Mouse (Mus musculus) C2C12 (cell line): ENCODE data around the gene Pgm3. TPM values are rescaled to one million over a fixed set of nuclear protein-coding genes. Genes with fewer than 3 reads are reported as not detected.

Experiments
- H3K27me3 ChIP-seq: one replicate; pipeline ENCODE4 v1.6.1; 2011; ENCODE audit not compliant: control insufficient read depth, insufficient read depth, insufficient read length
- H3K36me3 ChIP-seq: one replicate; pipeline ENCODE4 v1.6.1; 2011; ENCODE audit not compliant: control insufficient read depth, insufficient read depth
- H3K4me3 ChIP-seq: one replicate; pipeline ENCODE4 v1.5.1; 2011; ENCODE audit warnings: mild to moderate bottlenecking, control low read depth; ENCODE audit not compliant: poor library complexity, insufficient read depth, severe bottlenecking
- H3K79me2 ChIP-seq: one replicate; pipeline ENCODE4 v1.6.1; 2011; ENCODE audit not compliant: control insufficient read depth, insufficient read depth
- H3K79me3 ChIP-seq: one replicate; pipeline ENCODE4 v1.6.1; 2011; ENCODE audit warnings: low read depth, control low read depth
- H3ac ChIP-seq: one replicate; pipeline ENCODE3; 2011; ENCODE audit warnings: low read depth; ENCODE audit not compliant: control insufficient read depth, insufficient read length
- CEBPB ChIP-seq: IDR thresholded peaks from one replicate; pipeline ENCODE4 v1.6.1; 2011; ENCODE audit warnings: low read depth, mild to moderate bottlenecking, control low read depth, moderate library complexity
- CTCF ChIP-seq: IDR thresholded peaks from one replicate; pipeline ENCODE4 v1.5.1; 2011; ENCODE audit not compliant: control insufficient read depth, insufficient read depth, insufficient read length
- FOSL1 ChIP-seq: IDR thresholded peaks from one replicate; pipeline ENCODE4 v1.8.0; 2011; ENCODE audit warnings: mild to moderate bottlenecking, low read length; ENCODE audit not compliant: poor library complexity, insufficient read depth, severe bottlenecking
- MAX ChIP-seq: IDR thresholded peaks from one replicate; pipeline ENCODE4 v1.6.1; 2011; ENCODE audit warnings: mild to moderate bottlenecking, control low read depth
- MYOD1 ChIP-seq: IDR thresholded peaks from one replicate; pipeline ENCODE4 v1.6.1; 2011; ENCODE audit warnings: low read depth; ENCODE audit not compliant: control insufficient read depth, insufficient read length
- MYOG ChIP-seq: IDR thresholded peaks from one replicate; pipeline ENCODE4 v1.6.1; 2011; ENCODE audit not compliant: control insufficient read depth, insufficient read length; ENCODE audit errors: extremely low read depth
- USF1 ChIP-seq: IDR thresholded peaks from one replicate; pipeline ENCODE4 v1.6.1; 2011; ENCODE audit warnings: low read depth, mild to moderate bottlenecking, control low read depth, moderate library complexity
- polyA plus RNA-seq: library from polyadenylated mRNA; unstranded; fragments of >200 nt; fragmentation: generic; extraction: Trizol; gene quantifications from one replicate; pipeline ENCODE4 v1.2.1, GENCODE M21; 2012; ENCODE audit warnings: missing spikeins

Pgm3 gene
- polyA plus RNA-seq, 1 experiment: 8.9 TPM

- Histone ChIP-seq H3K79me2 (no peaks in the 10 kb centered on the region), H3K79me3 (peaks cover 5% of the 10 kb centered on the region), H3K4me3 (peak overlapping the region; percentile 44), H3K27me3 (no peaks in the 10 kb centered on the region), H3ac (no peak overlapping the region), H3K36me3 (peaks cover 17% of the 10 kb centered on the region)
- no peak for TF ChIP-seq CEBPB
- TF ChIP-seq USF1: no peak
- TF ChIP-seq MAX: no peak
Measured at GRCm38 (mm10) chr9:86570946-86571345, 696 bp downstream of the Pgm3 start.

- no peak overlapping the region for H3K4me3 ChIP-seq
- peaks cover 5% of the 10 kb centered on the region for H3K79me3 ChIP-seq
- H3K79me2 ChIP-seq: no peaks in the 10 kb centered on the region
- TF ChIP-seq MYOG: no peak
- no peak for TF ChIP-seq CTCF
- no peak for TF ChIP-seq USF1
- no peak for TF ChIP-seq MYOD1
- TF ChIP-seq FOSL1: no peak
- TF ChIP-seq CEBPB: no peak
- no peak for TF ChIP-seq MAX
- no peaks in the 10 kb centered on the region for H3K27me3 ChIP-seq
- H3ac ChIP-seq: no peak overlapping the region
- peaks cover 21% of the 10 kb centered on the region for H3K36me3 ChIP-seq
Measured at GRCm38 (mm10) chr9:86570261-86570890, 1.3 kb downstream of the Pgm3 start.

GRCm38 (mm10) chr9:86569314-86569910 is 2.2 kb downstream of the Pgm3 start:
- Histone ChIP-seq H3K4me3 (no peak overlapping the region), H3K36me3 (peaks cover 21% of the 10 kb centered on the region), H3K79me2 (no peaks in the 10 kb centered on the region), H3ac (no peak overlapping the region), H3K79me3 (peaks cover 5% of the 10 kb centered on the region), H3K27me3 (no peaks in the 10 kb centered on the region)
- no peak for TF ChIP-seq CTCF
- no peak for TF ChIP-seq USF1

- Histone ChIP-seq H3K27me3 (no peaks in the 10 kb centered on the region), H3K36me3 (peaks cover 49% of the 10 kb centered on the region), H3K4me3 (no peak overlapping the region), H3K79me3 (no peaks in the 10 kb centered on the region), H3ac (no peak overlapping the region), H3K79me2 (no peaks in the 10 kb centered on the region)
- no peak for TF ChIP-seq CTCF
- TF ChIP-seq MYOG: no peak
- TF ChIP-seq MYOD1: no peak
- no peak for TF ChIP-seq MAX
- TF ChIP-seq USF1: no peak
- TF ChIP-seq FOSL1: no peak
- TF ChIP-seq CEBPB: no peak
Measured at GRCm38 (mm10) chr9:86560543-86560942, 11.1 kb downstream of the Pgm3 start.

GRCm38 (mm10) chr9:86554641-86555040 is 17.0 kb downstream of the Pgm3 start:
- Histone ChIP-seq H3K4me3 (no peak overlapping the region), H3K36me3 (peaks cover 85% of the 10 kb centered on the region), H3K27me3 (no peaks in the 10 kb centered on the region), H3K79me3 (no peaks in the 10 kb centered on the region), H3K79me2 (no peaks in the 10 kb centered on the region), H3ac (no peak overlapping the region)
- no peak for TF ChIP-seq CEBPB
- no peak for TF ChIP-seq FOSL1
- TF ChIP-seq MYOG: no peak
- no peak for TF ChIP-seq MYOD1
- TF ChIP-seq MAX: no peak
- TF ChIP-seq USF1: no peak
- no peak for TF ChIP-seq CTCF

GRCm38 (mm10) chr9:86553886-86554285 is 17.8 kb downstream of the Pgm3 start:
- Histone ChIP-seq H3K36me3 (peaks cover 86% of the 10 kb centered on the region), H3K4me3 (no peak overlapping the region)
- no peak for TF ChIP-seq CTCF
- no peak for TF ChIP-seq MAX
- no peak for TF ChIP-seq CEBPB
- no peak for TF ChIP-seq FOSL1
- TF ChIP-seq MYOG: no peak
- TF ChIP-seq MYOD1: no peak
- TF ChIP-seq USF1: no peak

More at GRCm38 (mm10) chr9:86553886-86554285, 17.8 kb downstream of the Pgm3 start:
- H3K79me2 ChIP-seq: no peaks in the 10 kb centered on the region
- H3K79me3 ChIP-seq: no peaks in the 10 kb centered on the region
- H3K27me3 ChIP-seq: no peaks in the 10 kb centered on the region
- H3ac ChIP-seq: no peak overlapping the region
